Mouse (Mus musculus): ENCODE data around the gene Slc9a5. TPM values are rescaled to one million over a fixed set of nuclear protein-coding genes. Genes with fewer than 3 reads are reported as not detected.

Gene Slc9a5
- polyA plus RNA-seq, 1 experiment = 33.5 TPM

DNA sequence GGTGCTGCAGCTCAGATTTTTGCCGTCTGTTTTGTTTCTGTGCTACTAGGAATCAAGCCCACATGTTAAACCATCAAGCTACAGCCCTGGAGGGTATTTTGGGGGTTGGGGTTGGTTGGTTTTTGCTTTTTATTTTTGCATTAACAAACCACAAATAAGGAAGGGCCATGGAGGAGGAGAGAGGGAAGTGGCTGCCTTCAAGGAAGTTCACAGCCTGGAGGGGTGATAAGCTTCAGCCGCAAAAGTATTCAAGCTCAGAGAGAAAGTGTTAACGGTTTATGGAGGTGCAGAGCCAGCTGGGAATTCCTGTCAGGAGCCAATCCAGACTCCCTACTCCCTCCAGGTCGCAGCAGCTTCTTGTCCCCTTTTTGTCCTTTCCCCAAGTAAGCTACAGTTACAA is 9.7 kb upstream of the Slc9a5 start:
- Histone ChIP-seq H3K36me3 (ENCODE audit: control insufficient read depth, insufficient read depth, low read length) (peaks cover 1% of the 10 kb centered on the region; the same call in 1 of the 2 replicates), H3K27ac (ENCODE audit: control insufficient read depth, insufficient read depth, low read depth, low read length) (no peak overlapping the region), H3K4me3 (ENCODE audit: control insufficient read depth, low read depth, low read length) (no peak overlapping the region), H3K4me1 (ENCODE audit: control insufficient read depth, insufficient read depth, low read length) (peaks cover 16% of the 10 kb centered on the region), H3K27me3 (ENCODE audit: control insufficient read depth, insufficient read depth, low read length) (no peaks in the 10 kb centered on the region)
- TF ChIP-seq POLR2A (IDR thresholded peaks at IDR 0.05; ENCODE audit: control insufficient read depth, low read depth, low read length) (no peak), CTCF (IDR thresholded peaks at IDR 0.05; ENCODE audit: control insufficient read depth, insufficient read depth, insufficient replicate concordance, low read depth, low read length) (no peak)

- Histone ChIP-seq H3K27ac (ENCODE audit: control insufficient read depth, insufficient read depth, low read depth, low read length) (no peak overlapping the region), H3K4me3 (ENCODE audit: control insufficient read depth, low read depth, low read length) (no peak overlapping the region), H3K27me3 (ENCODE audit: control insufficient read depth, insufficient read depth, low read length) (no peaks in the 10 kb centered on the region), H3K4me1 (ENCODE audit: control insufficient read depth, insufficient read depth, low read length) (peaks cover 16% of the 10 kb centered on the region), H3K36me3 (ENCODE audit: control insufficient read depth, insufficient read depth, low read length) (peaks cover 1% of the 10 kb centered on the region; the same call in 1 of the 2 replicates)
- TF ChIP-seq CTCF (IDR thresholded peaks at IDR 0.05; ENCODE audit: control insufficient read depth, insufficient read depth, insufficient replicate concordance, low read depth, low read length) (no peak), POLR2A (IDR thresholded peaks at IDR 0.05; ENCODE audit: control insufficient read depth, low read depth, low read length) (no peak)
Observed at GRCm38 (mm10) chr8:105339886-105340635, 8.6 kb upstream of the Slc9a5 start.

GRCm38 (mm10) chr8:105341399-105341798 is 7.2 kb upstream of the Slc9a5 start:
- Histone ChIP-seq H3K4me1 (ENCODE audit: control insufficient read depth, insufficient read depth, low read length) (peaks cover 15% of the 10 kb centered on the region), H3K36me3 (ENCODE audit: control insufficient read depth, insufficient read depth, low read length) (peaks cover 1% of the 10 kb centered on the region; the same call in 1 of the 2 replicates), H3K4me3 (ENCODE audit: control insufficient read depth, low read depth, low read length) (no peak overlapping the region), H3K27ac (ENCODE audit: control insufficient read depth, insufficient read depth, low read depth, low read length) (no peak overlapping the region), H3K27me3 (ENCODE audit: control insufficient read depth, insufficient read depth, low read length) (no peaks in the 10 kb centered on the region)
- TF ChIP-seq POLR2A (IDR thresholded peaks at IDR 0.05; ENCODE audit: control insufficient read depth, low read depth, low read length) = no peak
- no peak for TF ChIP-seq CTCF (IDR thresholded peaks at IDR 0.05; ENCODE audit: control insufficient read depth, insufficient read depth, insufficient replicate concordance, low read depth, low read length)

DNA sequence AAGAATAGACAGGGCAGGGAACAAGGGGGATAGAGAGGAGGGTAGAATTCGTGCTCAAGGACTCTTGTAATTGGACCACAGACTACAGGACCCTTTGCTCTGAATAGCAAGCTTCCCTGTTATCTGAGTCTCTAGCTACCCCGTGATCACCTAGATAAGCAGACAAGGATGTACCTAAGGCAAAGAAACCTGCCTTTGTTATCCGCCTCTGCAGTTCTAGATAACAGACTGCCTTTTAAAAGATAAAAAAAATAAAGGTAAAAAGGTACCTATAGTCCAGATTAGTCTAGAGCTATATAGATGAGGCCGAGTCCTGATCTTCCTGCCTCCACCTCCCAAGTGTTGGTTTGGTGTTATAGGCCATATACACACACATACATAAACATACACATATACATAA is 5.9 kb upstream of the Slc9a5 start:
- peaks cover 12% of the 10 kb centered on the region for H3K4me1 ChIP-seq (ENCODE audit: control insufficient read depth, insufficient read depth, low read length)
- no peak overlapping the region for H3K4me3 ChIP-seq (ENCODE audit: control insufficient read depth, low read depth, low read length)
- H3K27me3 ChIP-seq (ENCODE audit: control insufficient read depth, insufficient read depth, low read length) = no peaks in the 10 kb centered on the region
- no peak overlapping the region for H3K27ac ChIP-seq (ENCODE audit: control insufficient read depth, insufficient read depth, low read depth, low read length)
- TF ChIP-seq CTCF (IDR thresholded peaks at IDR 0.05; ENCODE audit: control insufficient read depth, insufficient read depth, insufficient replicate concordance, low read depth, low read length) (no peak), POLR2A (IDR thresholded peaks at IDR 0.05; ENCODE audit: control insufficient read depth, low read depth, low read length) (no peak)
- H3K36me3 ChIP-seq (ENCODE audit: control insufficient read depth, insufficient read depth, low read length) = no peaks in the 10 kb centered on the region; the same call in 1 of the 2 replicates

- no peaks in the 10 kb centered on the region for H3K27me3 ChIP-seq (ENCODE audit: control insufficient read depth, insufficient read depth, low read length)
- H3K27ac ChIP-seq (ENCODE audit: control insufficient read depth, insufficient read depth, low read depth, low read length) = no peak overlapping the region
- H3K4me1 ChIP-seq (ENCODE audit: control insufficient read depth, insufficient read depth, low read length) = peaks cover 19% of the 10 kb centered on the region
- H3K36me3 ChIP-seq (ENCODE audit: control insufficient read depth, insufficient read depth, low read length) = no peaks in the 10 kb centered on the region; the same call in 1 of the 2 replicates
- H3K4me3 ChIP-seq (ENCODE audit: control insufficient read depth, low read depth, low read length) = no peak overlapping the region
- TF ChIP-seq CTCF (IDR thresholded peaks at IDR 0.05; ENCODE audit: control insufficient read depth, insufficient read depth, insufficient replicate concordance, low read depth, low read length) (no peak), POLR2A (IDR thresholded peaks at IDR 0.05; ENCODE audit: control insufficient read depth, low read depth, low read length) (no peak)
Observed at GRCm38 (mm10) chr8:105343791-105344574, 4.7 kb upstream of the Slc9a5 start.

GRCm38 (mm10) chr8:105345061-105345975 is 3.3 kb upstream of the Slc9a5 start:
- H3K36me3 ChIP-seq (ENCODE audit: control insufficient read depth, insufficient read depth, low read length) = no peaks in the 10 kb centered on the region; the same call in 1 of the 2 replicates
- H3K27me3 ChIP-seq (ENCODE audit: control insufficient read depth, insufficient read depth, low read length) = no peaks in the 10 kb centered on the region
- H3K27ac ChIP-seq (ENCODE audit: control insufficient read depth, insufficient read depth, low read depth, low read length) = no peak overlapping the region
- no peak overlapping the region for H3K4me3 ChIP-seq (ENCODE audit: control insufficient read depth, low read depth, low read length)
- H3K4me1 ChIP-seq (ENCODE audit: control insufficient read depth, insufficient read depth, low read length) = peaks cover 29% of the 10 kb centered on the region
- no peak for TF ChIP-seq CTCF (IDR thresholded peaks at IDR 0.05; ENCODE audit: control insufficient read depth, insufficient read depth, insufficient replicate concordance, low read depth, low read length)
